Mouse (Mus musculus): ENCODE measurements around the gene Vsnl1.

Gene Vsnl1

GRCm38 (mm10) chr12:11277207-11277606 is 159.2 kb downstream of the Vsnl1 start:
- 85% methylated on average over 6 of the region's 6 CpGs for WGBS

GRCm38 (mm10) chr12:11276632-11277031 is 159.8 kb downstream of the Vsnl1 start:
- 91% methylated on average over 2 of the region's 2 CpGs for WGBS
